Mouse (Mus musculus): ENCODE data around the gene Zfp473. TPM values are rescaled to one million over a fixed set of nuclear protein-coding genes. Genes with fewer than 3 reads are reported as not detected.

The Zfp473 gene
- total and polyA plus RNA-seq, 2 experiments from 2014 or later, result 0.51 to 1.1 TPM

DNA sequence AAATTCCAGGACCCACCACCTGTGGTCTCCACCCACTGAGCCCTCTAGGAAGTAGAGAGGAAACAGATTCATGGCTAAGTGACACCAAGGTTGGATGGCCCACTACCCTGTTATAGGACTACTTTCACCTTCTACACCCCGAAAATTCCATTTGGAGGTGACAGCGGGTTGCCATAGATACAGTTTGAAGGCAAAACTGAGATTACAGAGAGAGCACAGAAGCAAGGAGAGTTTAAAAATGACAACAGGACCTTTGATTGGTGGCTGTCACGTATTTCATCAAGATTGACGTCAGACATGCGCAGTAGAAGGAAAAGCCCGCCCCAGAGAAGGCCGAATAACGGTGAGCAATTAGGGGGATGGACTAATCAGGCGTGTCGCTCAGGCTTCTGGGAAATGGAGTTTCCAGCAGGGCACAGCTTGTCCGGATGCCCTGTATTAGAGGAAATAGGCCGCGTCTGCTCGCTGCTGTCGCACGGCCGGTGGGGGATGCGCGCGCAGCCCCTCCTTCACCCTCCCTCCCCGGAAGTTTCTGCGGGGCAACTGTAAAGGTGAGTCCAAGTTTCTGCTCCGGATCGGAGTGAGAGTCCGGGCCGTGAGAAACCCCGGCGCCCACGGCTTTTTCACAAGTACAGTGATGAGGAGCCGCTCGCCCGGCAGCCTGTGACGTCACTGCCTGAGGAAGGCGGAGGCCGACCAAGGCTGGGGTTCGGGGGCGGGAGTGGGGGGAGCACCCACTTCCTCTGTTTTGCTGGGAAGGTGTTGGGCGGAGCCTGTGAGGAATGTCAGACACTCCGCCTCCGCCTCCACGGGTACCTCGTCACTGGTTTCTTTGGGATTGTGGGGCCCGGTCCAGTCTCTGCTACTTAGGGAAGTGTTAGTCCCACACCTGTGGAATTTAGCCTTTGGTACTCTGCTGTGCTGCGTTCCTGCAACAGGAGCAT lies 2.5 kb downstream of the Zfp473 start, which contains the start of gene Vrk3:
Vrk3 (plus strand) TSS at position 313 of the 944 bp plus-strand sequence.
- Histone ChIP-seq H3K4me1 (ENCODE audit: insufficient read depth, low read length) (peaks cover 6% of the 10 kb centered on the region; the same call in 1 of the 2 replicates), H3K36me3 (ENCODE audit: insufficient read depth, low read length) (peaks cover 3% of the 10 kb centered on the region; the same call in 1 of the 2 replicates), H3K27me3 (ENCODE audit: insufficient read depth, low read length) (no peaks in the 10 kb centered on the region), H3K9ac (replicated peaks; ENCODE audit: low read length, poor library complexity, severe bottlenecking) (peak within 1 kb of the TSS; percentile 25), H3K27ac (ENCODE audit: low read depth, low read length) (peak within 1 kb of the TSS; percentile 68), H3K4me2 (ENCODE audit: low read depth, low read length, poor library complexity, severe bottlenecking) (peak within 1 kb of the TSS; percentile 64), H3K4me3 (ENCODE audit: low read depth, low read length) (peak within 1 kb of the TSS; percentile 58), H3K9me3 (ENCODE audit: low read length) (no peaks in the 10 kb centered on the region)
- DNase-seq (ENCODE audit: low spot score) (peak; percentile 99), ATAC-seq (ENCODE audit: low FRiP score) (peak; percentile 95)
- TF ChIP-seq CTCF (IDR thresholded peaks at IDR 0.05), result no peak; the same call in 1 of the 2 replicates
- WGBS, result under 1% methylated on average over 44 of the region's 44 CpGs

DNA sequence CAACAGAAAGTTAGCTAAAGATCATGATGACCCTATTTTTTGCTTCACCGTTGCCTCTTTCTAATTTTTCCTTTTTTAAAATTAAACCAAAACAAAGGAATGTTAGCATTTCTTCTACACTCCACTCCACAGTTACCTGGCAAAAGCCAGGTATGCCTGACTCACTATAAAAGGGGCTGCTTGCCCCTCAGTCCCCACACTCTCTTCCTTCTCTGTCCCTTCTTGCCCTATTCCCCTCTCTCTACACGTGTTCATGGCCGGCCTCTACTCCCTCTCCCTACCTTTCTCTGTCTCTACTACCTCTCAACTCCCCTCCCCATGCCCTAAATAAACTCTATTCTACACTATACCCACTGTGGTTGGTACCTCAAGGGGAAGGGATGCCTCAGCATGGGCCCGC lies 3.7 kb downstream of the Zfp473 start:
- Histone ChIP-seq H3K4me3 (ENCODE audit: low read depth, low read length) (no peak overlapping the region), H3K9me3 (ENCODE audit: low read length) (no peaks in the 10 kb centered on the region), H3K4me2 (ENCODE audit: low read depth, low read length, poor library complexity, severe bottlenecking) (no peak overlapping the region), H3K4me1 (ENCODE audit: insufficient read depth, low read length) (peaks cover 6% of the 10 kb centered on the region; the same call in 1 of the 2 replicates), H3K36me3 (ENCODE audit: insufficient read depth, low read length) (no peaks in the 10 kb centered on the region), H3K27me3 (ENCODE audit: insufficient read depth, low read length) (no peaks in the 10 kb centered on the region), H3K27ac (ENCODE audit: low read depth, low read length) (no peak overlapping the region), H3K9ac (replicated peaks; ENCODE audit: low read length, poor library complexity, severe bottlenecking) (no peak overlapping the region)
- WGBS, result 65% methylated on average over 4 of the region's 4 CpGs
- no peak for ATAC-seq (ENCODE audit: low FRiP score)
- DNase-seq (ENCODE audit: low spot score), result no peak
- TF ChIP-seq CTCF (IDR thresholded peaks at IDR 0.05), result no peak

DNA sequence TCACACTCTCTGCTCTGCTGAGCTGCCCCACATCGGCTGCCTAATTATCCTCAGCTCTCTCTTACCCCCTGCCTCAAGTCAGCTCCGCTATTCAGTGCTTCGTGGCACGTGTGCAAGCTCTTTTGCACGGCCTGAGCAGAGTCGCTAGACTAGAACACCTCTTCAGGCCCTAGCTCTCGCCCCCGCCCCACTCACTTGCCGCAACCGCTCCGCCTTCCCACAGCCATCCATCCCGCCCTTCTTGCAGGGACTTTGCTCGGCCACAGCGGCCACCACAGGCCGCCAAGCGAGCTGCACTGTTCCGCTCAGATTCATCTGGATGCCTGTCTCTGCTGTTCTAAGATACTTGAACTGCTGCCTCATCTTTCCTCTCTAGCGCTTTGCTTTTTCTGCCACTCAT lies 5.8 kb downstream of the Zfp473 start:
- peak; percentile 78 for ATAC-seq (ENCODE audit: low FRiP score)
- Histone ChIP-seq H3K27ac (ENCODE audit: low read depth, low read length) (peak overlapping the region; percentile 66), H3K4me1 (ENCODE audit: insufficient read depth, low read length) (peaks cover 6% of the 10 kb centered on the region; the same call in 1 of the 2 replicates), H3K9ac (replicated peaks; ENCODE audit: low read length, poor library complexity, severe bottlenecking) (peak overlapping the region; percentile 52; the same call in 1 of the 2 replicates), H3K9me3 (ENCODE audit: low read length) (no peaks in the 10 kb centered on the region), H3K36me3 (ENCODE audit: insufficient read depth, low read length) (no peaks in the 10 kb centered on the region), H3K27me3 (ENCODE audit: insufficient read depth, low read length) (no peaks in the 10 kb centered on the region), H3K4me3 (ENCODE audit: low read depth, low read length) (peak overlapping the region; percentile 43), H3K4me2 (ENCODE audit: low read depth, low read length, poor library complexity, severe bottlenecking) (peak overlapping the region; percentile 60)
- peak; percentile 91 for DNase-seq (ENCODE audit: low spot score)
- WGBS, result under 1% methylated on average over 18 of the region's 18 CpGs
- TF ChIP-seq CTCF (IDR thresholded peaks at IDR 0.05), result peak; percentile 92

DNA sequence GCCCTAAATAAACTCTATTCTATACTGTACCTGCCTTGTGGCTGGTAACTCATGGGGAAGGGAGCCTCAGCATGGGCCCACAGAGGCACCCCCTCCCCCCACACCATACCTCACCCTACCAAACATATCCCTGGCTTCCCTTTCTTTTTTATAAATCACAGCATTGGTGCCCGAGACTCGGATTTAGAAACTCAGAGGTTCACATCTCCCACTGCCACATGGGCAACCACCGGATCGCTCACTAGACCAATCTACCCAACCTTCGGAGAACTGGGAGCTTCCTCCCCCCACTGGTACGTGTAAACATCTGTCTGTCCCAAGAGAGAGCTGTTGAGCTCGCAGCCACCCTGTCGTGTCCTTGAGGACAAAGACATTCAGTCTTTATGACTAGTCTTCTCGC lies 6.6 kb downstream of the Zfp473 start:
- H3K27me3 ChIP-seq (ENCODE audit: insufficient read depth, low read length), result no peaks in the 10 kb centered on the region
- H3K36me3 ChIP-seq (ENCODE audit: insufficient read depth, low read length), result no peaks in the 10 kb centered on the region
- H3K27ac ChIP-seq (ENCODE audit: low read depth, low read length), result peak overlapping the region; percentile 66
- H3K9ac ChIP-seq (replicated peaks; ENCODE audit: low read length, poor library complexity, severe bottlenecking), result peak overlapping the region; percentile 52; the same call in 1 of the 2 replicates
- no peak for DNase-seq (ENCODE audit: low spot score)
- H3K4me1 ChIP-seq (ENCODE audit: insufficient read depth, low read length), result peaks cover 6% of the 10 kb centered on the region; the same call in 1 of the 2 replicates
- peak overlapping the region; percentile 60 for H3K4me2 ChIP-seq (ENCODE audit: low read depth, low read length, poor library complexity, severe bottlenecking)
- no peak for TF ChIP-seq CTCF (IDR thresholded peaks at IDR 0.05)
- no peaks in the 10 kb centered on the region for H3K9me3 ChIP-seq (ENCODE audit: low read length)
- 29% methylated on average over 9 of the region's 9 CpGs for WGBS
- peak overlapping the region; percentile 43 for H3K4me3 ChIP-seq (ENCODE audit: low read depth, low read length)
- ATAC-seq (ENCODE audit: low FRiP score), result no peak

DNA sequence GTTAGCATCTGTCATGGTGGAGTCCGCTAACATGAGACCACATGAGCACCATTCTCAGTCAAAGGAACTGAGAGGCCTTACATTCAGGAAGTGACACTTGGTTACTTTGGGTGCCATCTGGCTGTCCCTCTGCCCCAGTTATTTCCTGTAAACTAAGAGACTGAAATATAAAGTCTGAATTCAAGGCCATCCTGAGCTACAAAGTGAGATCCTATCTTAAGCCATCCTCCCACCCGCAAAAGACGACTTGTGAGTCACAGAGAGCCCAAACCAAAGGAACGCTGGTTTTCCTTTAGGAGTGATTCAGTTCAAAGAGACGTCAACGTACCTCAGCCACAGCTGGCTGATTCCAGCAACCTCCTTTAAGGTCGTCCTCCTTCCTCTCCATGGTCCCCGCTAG lies 9.5 kb downstream of the Zfp473 start:
- no peak overlapping the region for H3K4me2 ChIP-seq (ENCODE audit: low read depth, low read length, poor library complexity, severe bottlenecking)
- WGBS, result 81% methylated on average over 8 of the region's 8 CpGs
- TF ChIP-seq CTCF (IDR thresholded peaks at IDR 0.05), result no peak
- H3K9me3 ChIP-seq (ENCODE audit: low read length), result no peaks in the 10 kb centered on the region
- no peak overlapping the region for H3K4me3 ChIP-seq (ENCODE audit: low read depth, low read length)
- no peak overlapping the region for H3K9ac ChIP-seq (replicated peaks; ENCODE audit: low read length, poor library complexity, severe bottlenecking)
- H3K36me3 ChIP-seq (ENCODE audit: insufficient read depth, low read length), result peaks cover 4% of the 10 kb centered on the region; the same call in 1 of the 2 replicates
- no peak for DNase-seq (ENCODE audit: low spot score)
- ATAC-seq (ENCODE audit: low FRiP score), result no peak
- H3K27ac ChIP-seq (ENCODE audit: low read depth, low read length), result no peak overlapping the region
- no peaks in the 10 kb centered on the region for H3K4me1 ChIP-seq (ENCODE audit: insufficient read depth, low read length)
- no peaks in the 10 kb centered on the region for H3K27me3 ChIP-seq (ENCODE audit: insufficient read depth, low read length)

DNA sequence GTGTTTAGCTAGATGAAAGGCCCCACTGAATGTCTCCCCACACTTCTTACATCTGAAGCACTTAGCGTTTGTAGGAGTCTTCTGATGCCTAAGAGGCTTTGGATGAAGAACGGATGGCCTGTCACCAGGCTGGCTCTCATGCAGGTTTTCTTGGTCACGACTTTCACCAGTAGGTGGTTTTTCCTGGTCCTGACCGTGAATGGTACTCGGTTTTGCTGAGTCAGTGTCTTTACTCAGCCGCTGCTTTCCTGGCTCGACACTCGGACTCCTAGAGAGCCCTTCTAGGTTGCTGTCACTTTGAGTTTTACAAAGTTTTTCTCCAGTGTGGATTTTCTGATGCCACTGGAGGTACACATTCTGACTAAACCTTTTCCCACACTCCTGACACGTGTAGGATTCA lies 17.1 kb downstream of the Zfp473 start:
- 89% methylated on average over 9 of the region's 9 CpGs for WGBS
- Histone ChIP-seq H3K4me2 (ENCODE audit: low read depth, low read length, poor library complexity, severe bottlenecking) (no peak overlapping the region), H3K4me3 (ENCODE audit: low read depth, low read length) (no peak overlapping the region), H3K27ac (ENCODE audit: low read depth, low read length) (no peak overlapping the region), H3K9me3 (ENCODE audit: low read length) (no peaks in the 10 kb centered on the region), H3K27me3 (ENCODE audit: insufficient read depth, low read length) (no peaks in the 10 kb centered on the region), H3K36me3 (ENCODE audit: insufficient read depth, low read length) (peaks cover 23% of the 10 kb centered on the region), H3K4me1 (ENCODE audit: insufficient read depth, low read length) (no peaks in the 10 kb centered on the region), H3K9ac (replicated peaks; ENCODE audit: low read length, poor library complexity, severe bottlenecking) (no peak overlapping the region)
- TF ChIP-seq CTCF (IDR thresholded peaks at IDR 0.05), result no peak
- DNase-seq (ENCODE audit: low spot score), result no peak
- ATAC-seq (ENCODE audit: low FRiP score), result no peak

Data from midbrain, postnatal 0 days (tissue).